Mouse (Mus musculus): ENCODE results near the gene Nmd3. TPM values are rescaled to one million over a fixed set of nuclear protein-coding genes. Genes with fewer than 3 reads are reported as not detected.

Gene Nmd3
- total RNA-seq (2021), result 10 to 100 TPM; 37.3 to 44.8 TPM
- polyA plus RNA-seq (2012; rRNA removed), result 20.9 and 21.4 TPM in 2 replicates
- long read RNA-seq, full-length matches to known transcripts, result 17 of 20 reads
- long read RNA-seq, partial matches to known transcripts, result 2 of 20 reads
- long read RNA-seq, other reads (novel, unspliced or antisense), result 1 of 20 reads

DNA sequence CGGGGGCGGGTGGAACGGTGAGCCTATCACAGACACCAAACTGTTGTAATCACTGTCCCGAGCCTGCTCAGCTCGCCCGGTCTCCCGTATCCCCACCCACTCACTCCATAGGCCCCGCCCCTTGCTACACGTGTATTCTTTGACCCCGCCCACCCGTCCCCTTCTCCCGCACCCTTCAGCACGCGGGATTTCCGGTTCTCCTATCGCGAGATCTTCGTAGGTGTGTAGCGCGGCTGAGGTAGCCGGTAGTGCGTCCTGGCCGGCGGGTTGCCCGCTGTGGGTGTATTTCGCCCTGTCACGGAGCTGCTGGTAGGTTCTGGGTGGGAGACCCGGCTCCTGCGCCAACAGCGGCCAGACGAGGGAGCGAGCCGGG, at the start of gene Nmd3:
Gene Nmd3 (plus strand): TSS at position 172 of the 373 bp plus-strand sequence.
- H3K4me1 ChIP-seq (ENCODE audit: control insufficient read depth, insufficient read depth, low read length), result peaks cover 3% of the 10 kb centered on the region; the same call in 1 of the 2 replicates
- peak; percentile 87 to 90 for DNase-seq
- under 1% methylated on average over 33 of the region's 33 CpGs for WGBS
- H3K27me3 ChIP-seq (ENCODE audit: control insufficient read depth, insufficient read depth, low read length), result no peaks in the 10 kb centered on the region
- H3K4me3 ChIP-seq, result peak within 1 kb of the TSS; percentile 88
- H3K79me2 ChIP-seq (replicated peaks; ENCODE audit: control insufficient read depth, insufficient read depth, low read length), result no peaks in the 10 kb centered on the region
- peaks cover 14% of the 10 kb centered on the region for H3K36me3 ChIP-seq (ENCODE audit: control insufficient read depth, insufficient read depth, low read length)
- peak; percentile 73 for TF ChIP-seq POLR2A (IDR thresholded peaks at IDR 0.05; ENCODE audit: insufficient read depth, low read depth, low read length)
- TF ChIP-seq EP300 (IDR thresholded peaks at IDR 0.05; ENCODE audit: insufficient read depth, low read depth, low read length), result no peak
- intact Hi-C loops (cut with DNase I), result loop anchor here (2.0 kb wide), 1 partner anchor 405 kb away; the partner anchor contains the start of gene Ppm1l
- peak within 1 kb of the TSS; percentile 89 for H3K9ac ChIP-seq (ENCODE audit: low read depth, low read length)
- H3K27ac ChIP-seq, result peak within 1 kb of the TSS; percentile 77

DNA sequence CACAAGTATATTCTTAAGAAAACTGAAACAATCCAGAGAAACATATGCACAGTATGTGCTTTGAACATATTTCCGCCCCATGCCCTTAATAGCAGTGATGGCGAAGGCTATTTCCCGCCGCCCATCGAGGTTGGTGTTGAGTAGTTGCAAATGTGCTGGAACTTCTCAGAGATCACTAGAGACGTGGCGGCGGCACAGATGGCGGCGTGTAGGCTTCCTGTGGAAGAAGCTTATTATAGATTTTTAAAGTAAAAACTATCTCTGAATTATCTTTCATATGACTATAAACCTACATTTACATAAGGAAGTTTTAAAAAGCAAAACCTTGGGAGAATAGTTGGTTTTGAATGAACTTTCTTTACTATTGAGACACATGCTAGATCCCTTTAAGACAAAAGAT, 48.4 kb upstream of the Nmd3 start:
- intact Hi-C loops (cut with DNase I), result no loop called here

GRCm38 (mm10) chr3:69674206-69674605, 47.6 kb upstream of the Nmd3 start:
- no peaks in the 10 kb centered on the region for H3K79me2 ChIP-seq (replicated peaks; ENCODE audit: control insufficient read depth, insufficient read depth, low read length)
- H3K9ac ChIP-seq (ENCODE audit: low read depth, low read length), result no peak overlapping the region
- no peak overlapping the region for H3K4me3 ChIP-seq
- DNase-seq, result no peak
- no peaks in the 10 kb centered on the region for H3K27me3 ChIP-seq (ENCODE audit: control insufficient read depth, insufficient read depth, low read length)
- intact Hi-C loops (cut with DNase I), result no loop called here
- peaks cover 2% of the 10 kb centered on the region for H3K4me1 ChIP-seq (ENCODE audit: control insufficient read depth, insufficient read depth, low read length)
- no peaks in the 10 kb centered on the region for H3K36me3 ChIP-seq (ENCODE audit: control insufficient read depth, insufficient read depth, low read length)
- no peak overlapping the region for H3K27ac ChIP-seq
- TF ChIP-seq EP300 (IDR thresholded peaks at IDR 0.05; ENCODE audit: insufficient read depth, low read depth, low read length) (no peak), POLR2A (IDR thresholded peaks at IDR 0.05; ENCODE audit: insufficient read depth, low read depth, low read length) (no peak), CTCF (IDR thresholded peaks at IDR 0.05) (no peak)
- 8% methylated on average over 3 of the region's 3 CpGs for WGBS

More for the DNA sequence above, 48.4 kb upstream of the Nmd3 start:
- H3K4me1 ChIP-seq (ENCODE audit: control insufficient read depth, insufficient read depth, low read length), result peaks cover 2% of the 10 kb centered on the region
- no peaks in the 10 kb centered on the region for H3K79me2 ChIP-seq (replicated peaks; ENCODE audit: control insufficient read depth, insufficient read depth, low read length)
- 93% methylated on average over 10 of the region's 10 CpGs for WGBS
- H3K27ac ChIP-seq, result no peak overlapping the region
- H3K9ac ChIP-seq (ENCODE audit: low read depth, low read length), result no peak overlapping the region
- no peaks in the 10 kb centered on the region for H3K27me3 ChIP-seq (ENCODE audit: control insufficient read depth, insufficient read depth, low read length)
- DNase-seq, result no peak
- TF ChIP-seq CTCF (IDR thresholded peaks at IDR 0.05) (no peak), EP300 (IDR thresholded peaks at IDR 0.05; ENCODE audit: insufficient read depth, low read depth, low read length) (no peak)
- no peak overlapping the region for H3K4me3 ChIP-seq
- no peaks in the 10 kb centered on the region for H3K36me3 ChIP-seq (ENCODE audit: control insufficient read depth, insufficient read depth, low read length)

DNA sequence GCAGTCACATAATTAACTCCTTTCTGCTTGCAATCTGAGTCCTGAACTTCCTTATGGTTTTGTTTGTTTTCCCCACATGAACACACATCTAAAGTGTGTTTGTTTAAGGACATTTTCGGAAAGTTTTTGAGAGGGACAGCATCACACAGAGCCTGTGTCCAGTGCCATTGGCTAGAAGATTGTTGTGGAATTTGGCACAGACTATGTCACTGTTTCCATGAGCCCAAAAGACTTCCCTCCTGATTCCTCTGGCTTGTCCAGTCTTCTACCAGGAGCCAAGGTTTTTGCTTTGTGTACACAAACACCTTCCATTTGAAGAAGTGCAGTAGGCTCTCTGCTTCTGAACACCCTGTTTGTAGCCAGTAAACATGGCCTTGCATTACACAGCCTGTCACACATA, 32.0 kb upstream of the Nmd3 start:
- intact Hi-C loops (cut with DNase I), result no loop called here
- no peaks in the 10 kb centered on the region for H3K79me2 ChIP-seq (replicated peaks; ENCODE audit: control insufficient read depth, insufficient read depth, low read length)
- H3K27ac ChIP-seq, result no peak overlapping the region
- H3K9ac ChIP-seq (ENCODE audit: low read depth, low read length), result no peak overlapping the region
- DNase-seq, result no peak
- TF ChIP-seq EP300 (IDR thresholded peaks at IDR 0.05; ENCODE audit: insufficient read depth, low read depth, low read length) (no peak), POLR2A (IDR thresholded peaks at IDR 0.05; ENCODE audit: insufficient read depth, low read depth, low read length) (no peak), CTCF (IDR thresholded peaks at IDR 0.05) (no peak)
- WGBS, result 35% methylated on average over 1 of the region's 1 CpGs
- H3K36me3 ChIP-seq (ENCODE audit: control insufficient read depth, insufficient read depth, low read length), result no peaks in the 10 kb centered on the region
- H3K27me3 ChIP-seq (ENCODE audit: control insufficient read depth, insufficient read depth, low read length), result no peaks in the 10 kb centered on the region
- no peak overlapping the region for H3K4me3 ChIP-seq
- H3K4me1 ChIP-seq (ENCODE audit: control insufficient read depth, insufficient read depth, low read length), result no peaks in the 10 kb centered on the region; the same call in 1 of the 2 replicates

DNA sequence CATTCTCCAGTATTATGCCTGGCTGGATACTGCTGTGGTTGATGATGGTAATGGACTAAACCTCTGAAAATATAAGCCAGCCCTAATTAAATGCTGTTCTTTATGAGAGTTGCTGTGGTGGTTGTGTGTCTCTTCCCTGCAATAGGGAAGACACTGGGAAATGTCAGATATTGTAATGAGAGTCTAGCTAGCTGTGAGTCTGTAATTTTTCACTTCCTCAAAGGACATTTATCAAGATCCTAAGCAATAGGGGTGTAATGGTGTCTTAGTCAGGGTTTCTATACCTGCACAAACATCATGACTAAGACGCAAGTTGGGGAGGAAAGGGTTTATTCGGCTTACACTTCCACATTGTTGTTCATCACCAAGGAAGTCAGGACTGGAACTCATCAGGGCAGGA, 30.8 kb upstream of the Nmd3 start:
- H3K4me3 ChIP-seq, result no peak overlapping the region
- no peaks in the 10 kb centered on the region for H3K79me2 ChIP-seq (replicated peaks; ENCODE audit: control insufficient read depth, insufficient read depth, low read length)
- H3K4me1 ChIP-seq (ENCODE audit: control insufficient read depth, insufficient read depth, low read length), result no peaks in the 10 kb centered on the region; the same call in 1 of the 2 replicates
- DNase-seq, result no peak
- 79% methylated on average over 2 of the region's 2 CpGs for WGBS
- H3K36me3 ChIP-seq (ENCODE audit: control insufficient read depth, insufficient read depth, low read length), result no peaks in the 10 kb centered on the region
- H3K27me3 ChIP-seq (ENCODE audit: control insufficient read depth, insufficient read depth, low read length), result no peaks in the 10 kb centered on the region
- TF ChIP-seq EP300 (IDR thresholded peaks at IDR 0.05; ENCODE audit: insufficient read depth, low read depth, low read length), result no peak
- no peak for TF ChIP-seq POLR2A (IDR thresholded peaks at IDR 0.05; ENCODE audit: insufficient read depth, low read depth, low read length)
- no peak for TF ChIP-seq CTCF (IDR thresholded peaks at IDR 0.05)
- no peak overlapping the region for H3K9ac ChIP-seq (ENCODE audit: low read depth, low read length)
- intact Hi-C loops (cut with DNase I), result no loop called here
- H3K27ac ChIP-seq, result no peak overlapping the region

DNA sequence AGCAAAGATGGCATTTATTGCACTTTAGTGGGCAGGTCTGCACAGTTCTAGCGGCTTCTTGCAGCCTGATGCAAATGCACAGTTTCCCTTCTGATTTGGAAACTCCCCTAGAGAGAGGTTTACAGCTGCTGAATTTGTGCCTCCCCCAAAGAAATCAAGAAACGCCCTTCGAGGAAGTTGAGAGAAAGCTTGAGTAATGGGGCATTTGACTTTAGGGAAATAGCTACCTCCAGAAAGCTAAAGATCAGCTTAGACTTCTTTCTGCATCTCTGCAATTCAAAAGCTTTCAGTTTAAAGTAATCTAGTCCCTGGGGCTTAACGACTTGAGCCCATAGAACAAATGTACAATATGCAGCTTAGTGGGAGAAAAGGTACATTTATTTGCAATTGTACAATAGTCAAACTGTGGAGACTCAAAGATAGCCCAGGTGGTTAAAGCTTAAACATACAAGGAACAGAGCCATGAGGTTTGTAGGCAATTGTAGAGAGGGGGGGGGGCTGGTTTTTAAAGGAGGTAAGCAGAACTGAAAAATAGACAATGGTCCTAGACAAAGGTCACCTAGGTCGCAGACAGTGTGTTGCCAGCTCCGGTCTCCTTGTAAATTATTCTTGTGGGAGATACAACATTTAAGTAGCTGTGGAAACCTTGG, 21.8 kb upstream of the Nmd3 start:
- WGBS, result 66% methylated on average over 6 of the region's 6 CpGs
- intact Hi-C loops (cut with DNase I), result loop anchor here (2.0 to 5.0 kb wide), 4 partner anchors 99 to 463 kb away; no protein-coding TSS in a partner anchor
- TF ChIP-seq CTCF (IDR thresholded peaks at IDR 0.05), result no peak
- H3K27ac ChIP-seq, result no peak overlapping the region
- no peaks in the 10 kb centered on the region for H3K79me2 ChIP-seq (replicated peaks; ENCODE audit: control insufficient read depth, insufficient read depth, low read length)
- no peaks in the 10 kb centered on the region for H3K36me3 ChIP-seq (ENCODE audit: control insufficient read depth, insufficient read depth, low read length)
- DNase-seq, result peak in 1 of 2 experiments; percentile 15
- H3K9ac ChIP-seq (ENCODE audit: low read depth, low read length), result no peak overlapping the region
- H3K4me1 ChIP-seq (ENCODE audit: control insufficient read depth, insufficient read depth, low read length), result no peaks in the 10 kb centered on the region
- no peak overlapping the region for H3K4me3 ChIP-seq
- no peaks in the 10 kb centered on the region for H3K27me3 ChIP-seq (ENCODE audit: control insufficient read depth, insufficient read depth, low read length)
